Mouse (Mus musculus): Measurements from ENCODE around the gene Ankrd50.

The Ankrd50 gene

DNA sequence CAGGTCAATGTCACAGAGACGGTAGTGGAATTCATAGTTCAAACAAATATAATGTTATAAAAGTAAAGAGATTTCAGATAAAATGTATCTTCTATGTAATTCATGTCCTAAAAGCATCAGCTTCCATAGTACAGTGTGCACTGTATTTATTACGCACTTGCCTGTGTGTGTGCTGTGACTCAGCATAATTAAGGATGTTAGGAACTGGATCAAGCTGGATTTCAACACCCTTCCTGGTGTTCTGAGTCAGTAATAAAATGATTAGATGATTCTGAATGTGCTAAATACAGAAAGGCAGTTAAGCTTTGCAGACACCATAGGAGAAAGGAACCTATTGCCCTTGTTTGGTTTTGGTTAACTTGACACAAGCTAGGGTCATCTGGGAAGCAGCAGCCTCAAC is 21.5 kb downstream of the Ankrd50 start:
- DNase-seq, result no peak

DNA sequence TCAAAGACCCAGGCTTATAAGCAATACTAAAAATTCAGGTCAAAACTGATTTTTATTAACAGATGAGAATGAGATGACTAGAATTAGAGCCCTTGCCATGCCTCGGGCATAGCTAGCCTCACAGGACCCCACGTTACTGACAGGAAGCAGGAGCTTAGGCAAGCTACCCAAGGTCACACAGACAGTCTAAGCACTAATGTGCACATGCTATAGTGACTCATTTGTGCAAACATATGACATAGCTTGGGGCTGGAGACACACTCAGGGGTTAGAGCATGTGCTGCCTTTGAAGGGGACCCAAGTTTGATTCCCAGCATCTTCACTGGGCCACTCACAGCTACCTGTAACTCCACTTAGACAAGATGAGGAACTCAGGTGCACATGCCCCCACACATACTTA is 22.9 kb downstream of the Ankrd50 start:
- no peak for DNase-seq

DNA sequence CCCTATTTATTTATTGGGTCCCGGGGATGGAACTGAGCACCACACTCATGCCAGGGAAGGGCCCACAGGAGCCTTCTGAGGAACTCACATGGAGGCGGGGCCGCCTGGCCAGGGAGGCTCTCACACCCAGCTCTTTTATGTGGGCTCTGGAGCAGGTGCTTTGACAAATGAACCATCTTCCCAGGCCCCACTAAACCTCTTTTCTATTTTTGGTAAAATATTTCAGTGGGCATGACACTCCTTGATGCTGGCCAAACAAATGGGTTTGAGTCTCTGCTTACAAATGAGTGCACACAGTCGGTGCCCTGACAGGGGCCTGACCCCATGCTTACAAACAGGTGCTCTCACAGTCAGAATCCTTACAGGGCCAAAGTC is 24.4 kb downstream of the Ankrd50 start:
- DNase-seq, result no peak

- DNase-seq, result no peak
These were observed 25.0 kb downstream of the Ankrd50 start for GRCm38 (mm10) chr3:38459507-38460249.

- DNase-seq, result no peak
These were observed 27.6 kb downstream of the Ankrd50 start for GRCm38 (mm10) chr3:38457041-38457440.

- DNase-seq, result no peak
These were observed 32.4 kb downstream of the Ankrd50 start for GRCm38 (mm10) chr3:38452199-38452598.

- no peak for DNase-seq
These were observed 38.1 kb downstream of the Ankrd50 start for GRCm38 (mm10) chr3:38446586-38446985.

DNA sequence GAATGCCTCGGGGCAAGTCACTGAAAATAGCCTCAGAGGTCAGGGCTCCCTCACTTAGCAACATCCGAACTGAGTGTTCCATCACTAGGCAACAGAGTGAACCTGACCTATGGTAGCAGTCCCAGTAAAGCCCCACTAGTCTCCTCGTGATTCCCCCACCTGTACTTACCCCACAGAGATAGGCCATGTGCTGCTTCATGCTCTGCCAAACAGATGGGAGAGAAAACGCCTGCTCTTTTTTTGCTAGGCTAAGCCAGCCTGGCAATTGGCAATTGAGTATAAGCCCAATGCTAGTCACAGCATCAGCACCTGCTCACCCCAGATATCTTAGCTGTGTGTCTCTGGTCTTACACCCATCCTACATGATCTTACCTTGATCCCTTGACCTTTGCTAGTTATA is 40.8 kb downstream of the Ankrd50 start:
- DNase-seq, result no peak

GRCm38 (mm10) chr3:38440564-38440991 is 44.1 kb downstream of the Ankrd50 start:
- DNase-seq, result no peak

DNA sequence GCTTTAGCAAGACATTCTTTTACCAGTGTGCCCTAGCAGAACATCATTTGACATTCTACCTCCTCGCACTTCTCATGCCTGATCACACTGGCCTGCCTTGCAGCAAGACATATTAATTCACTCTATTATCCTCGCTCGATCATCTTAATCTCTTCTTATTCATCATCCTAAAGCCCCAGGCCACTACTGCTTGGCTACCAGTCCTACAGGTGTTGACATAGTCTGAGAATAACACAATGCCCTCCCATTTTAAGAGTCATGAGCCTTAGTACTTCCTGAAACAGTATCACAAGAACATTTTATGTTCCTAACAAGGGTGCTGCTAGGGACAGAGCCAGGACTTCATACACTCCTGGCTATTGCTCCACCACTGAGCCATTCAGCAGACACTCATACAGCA is 48.0 kb downstream of the Ankrd50 start:
- no peak for DNase-seq

DNA sequence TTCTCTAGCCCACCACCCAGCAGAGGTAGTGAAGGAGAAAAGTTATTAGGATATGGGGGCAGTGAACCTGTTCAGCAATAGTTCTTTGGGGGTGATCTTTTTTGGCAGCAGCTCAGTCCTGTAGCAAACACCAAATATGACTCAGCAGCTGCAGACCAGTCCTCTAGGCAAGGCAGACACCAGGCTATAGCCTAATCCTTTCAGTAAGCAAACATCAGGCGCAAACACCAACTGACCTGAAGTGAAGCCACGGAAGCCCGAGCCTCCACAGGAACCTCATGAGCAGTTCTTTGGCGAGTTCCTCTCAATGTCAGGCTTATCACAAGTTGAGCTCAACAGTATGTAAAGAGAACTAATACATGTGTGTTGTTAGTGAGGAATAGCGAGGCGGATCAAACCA is 48.8 kb downstream of the Ankrd50 start:
- no peak for DNase-seq

- no peak for DNase-seq
These were observed 50.2 kb downstream of the Ankrd50 start for GRCm38 (mm10) chr3:38434486-38434885.

DNA sequence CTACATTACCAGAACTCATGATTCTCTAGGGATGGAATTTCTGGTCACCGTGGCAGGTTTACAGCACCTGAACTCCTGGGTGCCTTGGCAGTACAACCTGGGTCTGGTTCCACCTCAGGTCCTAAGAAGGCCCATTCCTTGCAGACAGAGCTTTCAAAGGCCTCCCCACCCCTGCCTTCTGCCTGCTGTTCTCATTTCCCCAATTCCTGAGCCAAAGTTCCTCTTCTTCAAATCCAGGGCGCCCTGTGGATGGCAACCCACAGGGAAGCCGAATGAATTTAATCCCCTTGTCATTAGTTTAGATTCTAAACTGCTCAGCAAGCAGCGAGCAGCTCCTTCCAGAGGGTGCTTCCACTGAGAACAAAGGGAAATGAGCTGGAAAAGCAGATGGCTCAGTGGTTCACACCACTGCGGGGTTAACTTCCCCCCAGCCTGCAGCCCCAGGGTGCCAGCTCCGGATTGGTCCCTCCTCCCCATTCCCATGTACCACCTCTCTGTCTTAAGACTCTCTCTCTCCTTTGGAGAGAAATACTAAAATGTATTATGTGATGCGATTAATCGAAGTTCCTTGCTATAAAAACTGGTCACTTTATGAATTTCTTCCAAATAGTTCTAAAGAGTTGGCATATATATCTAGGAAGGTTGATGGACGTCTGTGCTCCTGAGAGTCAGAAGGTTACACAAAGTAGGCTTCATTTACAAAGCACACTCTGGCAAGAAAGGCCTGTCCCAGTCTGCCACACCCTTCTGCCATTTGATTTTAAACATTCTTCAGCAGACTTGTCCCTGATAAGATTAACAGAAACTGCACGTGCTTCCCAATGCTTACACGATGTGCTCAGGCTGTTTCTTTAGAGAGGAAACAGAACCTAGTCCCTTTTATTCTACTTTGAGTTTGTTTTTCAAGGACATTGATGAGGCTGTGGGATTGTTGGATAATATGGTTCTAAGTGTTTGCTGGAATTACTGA is 50.9 kb downstream of the Ankrd50 start:
- no peak for DNase-seq

DNA sequence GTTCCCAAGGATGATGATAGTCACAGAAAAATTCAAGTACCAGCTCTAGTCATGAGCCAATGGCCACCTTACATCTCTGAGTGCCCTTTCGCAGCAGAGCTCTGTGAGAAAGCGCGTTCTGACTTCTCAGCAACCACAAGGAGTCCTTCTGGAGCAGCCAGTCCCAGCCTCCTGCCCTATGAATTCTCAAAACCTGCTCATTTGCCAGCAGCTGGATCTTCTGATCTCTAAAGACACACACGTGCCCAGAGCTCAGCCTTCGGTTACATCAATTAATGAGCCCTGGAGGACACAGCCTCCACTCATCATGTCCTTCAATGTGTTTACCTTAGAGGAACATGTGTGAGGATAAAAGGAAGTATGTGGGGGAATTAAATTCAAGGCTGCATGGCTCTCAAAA is 53.2 kb downstream of the Ankrd50 start:
- no peak for DNase-seq

- DNase-seq, result no peak
These were observed 53.6 kb downstream of the Ankrd50 start for GRCm38 (mm10) chr3:38431042-38431441.

GRCm38 (mm10) chr3:38427200-38427599 is 57.4 kb downstream of the Ankrd50 start:
- DNase-seq, result no peak

GRCm38 (mm10) chr3:38423966-38424365 is 60.7 kb downstream of the Ankrd50 start:
- DNase-seq, result no peak

- DNase-seq, result no peak
These were observed 64.7 kb downstream of the Ankrd50 start for GRCm38 (mm10) chr3:38419896-38420295.

- no peak for DNase-seq
These were observed 69.2 kb downstream of the Ankrd50 start for GRCm38 (mm10) chr3:38415292-38415930.
